Mouse (Mus musculus) central nervous system, embryonic 11.5 days (tissue): ENCODE results near the gene Tmem236. TPM values are rescaled to one million over a fixed set of nuclear protein-coding genes. Genes with fewer than 3 reads are reported as not detected.

ENCODE experiments used
- polyA plus RNA-seq: library from polyadenylated mRNA; depleted of rRNA; stranded (reverse); fragments of >200 nt; gene quantifications from 2 replicates; pipeline ENCODE4 v1.2.3, GENCODE M21; 2012; rRNA removed

Gene Tmem236
- polyA plus RNA-seq = 0.05 and 0.11 TPM in 2 replicates

DNA sequence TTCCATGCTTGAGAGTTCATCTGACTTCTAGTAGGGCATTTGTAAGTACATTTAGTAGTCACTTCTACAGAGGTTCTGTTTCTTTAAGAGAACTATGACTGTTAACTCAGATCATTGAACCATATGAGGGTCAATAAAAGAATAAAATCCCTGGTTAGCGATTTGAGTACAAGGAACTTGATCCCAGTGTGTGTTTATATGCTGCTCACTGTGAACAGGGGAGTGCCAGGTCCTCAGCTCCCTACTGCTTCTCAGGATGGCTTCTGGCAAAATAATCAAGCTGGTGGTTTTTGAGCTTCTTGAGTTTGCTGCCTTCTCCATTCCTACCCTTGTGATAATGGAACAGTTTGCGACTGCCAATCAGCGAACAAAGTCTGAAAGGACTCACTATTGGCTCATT lies at the start of gene Tmem236:
Gene Tmem236 (plus strand): TSS at position 190 of the 400 bp plus-strand sequence.

DNA sequence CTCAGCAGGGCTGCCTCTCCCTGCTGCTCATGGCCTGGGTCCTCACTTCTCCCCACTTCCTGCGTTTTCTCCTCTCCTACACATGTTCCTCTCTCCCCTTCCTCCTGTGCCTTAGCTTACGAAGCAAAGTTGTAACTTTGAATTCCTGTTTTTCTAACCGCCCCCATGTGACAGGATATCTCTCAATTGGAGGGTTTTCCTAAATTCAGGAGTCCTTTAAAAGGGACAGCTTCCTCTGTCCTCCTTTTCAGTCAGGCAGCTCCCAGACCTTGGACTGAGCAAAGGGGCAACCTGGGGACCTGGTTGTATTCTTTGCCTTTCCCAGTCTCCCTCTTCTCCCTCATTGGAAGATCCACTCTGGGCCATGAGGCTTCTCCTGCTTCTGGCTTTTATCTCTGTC lies 54.8 kb downstream of the Tmem236 start, which contains the start of gene Mrc1:
Gene Mrc1 (plus strand): TSS at position 244 of the 400 bp plus-strand sequence.

Other genes with a start within 250 kb of the Tmem236 start
- 15.3 and 34.5 TPM in 2 replicates for gene Hacd1, start 118.4 kb upstream of the Tmem236 start, polyA plus RNA-seq
- 42.2 and 66.1 TPM in 2 replicates for gene Stam, start 100.4 kb upstream of the Tmem236 start, polyA plus RNA-seq
- gene Mrc1, start 54.9 kb downstream of the Tmem236 start, polyA plus RNA-seq = 5.7 and 6.3 TPM in 2 replicates
- gene Slc39a12, start 213.8 kb downstream of the Tmem236 start, polyA plus RNA-seq = 0.65 and 0.80 TPM in 2 replicates